Mouse (Mus musculus): ENCODE results near the gene Atg10. TPM values are rescaled to one million over a fixed set of nuclear protein-coding genes. Genes with fewer than 3 reads are reported as not detected.

The Atg10 gene
- polyA plus RNA-seq, 2 experiments = 0.94 to 2.8 TPM

DNA sequence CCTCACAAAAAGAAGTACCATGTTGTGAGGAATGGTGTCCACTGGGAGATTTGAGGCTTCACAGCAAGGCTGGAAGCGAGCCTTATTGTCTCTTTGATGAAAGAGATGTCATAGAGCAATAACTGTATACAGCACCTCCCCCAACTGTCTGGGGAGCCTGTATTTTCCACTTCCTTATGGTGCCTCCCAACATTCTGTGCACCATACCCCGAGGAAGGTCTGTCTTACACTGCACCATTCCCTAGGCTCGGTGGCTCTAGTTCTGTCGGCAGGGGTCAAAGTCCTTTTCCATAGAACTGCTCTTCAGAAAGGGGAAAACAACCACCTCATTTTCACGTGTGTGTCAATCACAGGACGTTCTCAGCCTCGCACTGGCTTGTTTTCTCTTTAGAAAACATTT lies 69.1 kb downstream of the Atg10 start:
- Histone ChIP-seq H3K4me2 (ENCODE audit: low read depth) (no peak overlapping the region), H3K27ac (no peak overlapping the region), H3K9ac (replicated peaks) (no peak overlapping the region), H3K36me3 (replicated peaks; ENCODE audit: control insufficient read depth, insufficient read depth, low read depth) (no peaks in the 10 kb centered on the region), H3K27me3 (ENCODE audit: control insufficient read depth, insufficient read depth, low read length) (no peaks in the 10 kb centered on the region), H3K4me1 (replicated peaks; ENCODE audit: control insufficient read depth in 2 of 2, insufficient read depth in 2 of 2, low read length in 1 of 2) (no peaks in the 10 kb centered on the region), H3K9me3 (ENCODE audit: control insufficient read depth, low read length) (no peaks in the 10 kb centered on the region), H3K4me3 (ENCODE audit: insufficient read depth in 1 of 2, low read depth in 2 of 2, low read length in 2 of 2) (no peak overlapping the region)
- DNase-seq (ENCODE audit: low read depth in 3 of 3, low spot score in 3 of 3) (no peak), ATAC-seq (ENCODE audit: insufficient read depth) (no peak)
- no peak for TF ChIP-seq EP300 (IDR thresholded peaks at IDR 0.05; ENCODE audit: low read depth)
- TF ChIP-seq CTCF (IDR thresholded peaks at IDR 0.05; ENCODE audit: low read depth) = no peak
- WGBS (ENCODE audit: insufficient replicate concordance) = 53% methylated on average over 7 of the region's 7 CpGs

DNA sequence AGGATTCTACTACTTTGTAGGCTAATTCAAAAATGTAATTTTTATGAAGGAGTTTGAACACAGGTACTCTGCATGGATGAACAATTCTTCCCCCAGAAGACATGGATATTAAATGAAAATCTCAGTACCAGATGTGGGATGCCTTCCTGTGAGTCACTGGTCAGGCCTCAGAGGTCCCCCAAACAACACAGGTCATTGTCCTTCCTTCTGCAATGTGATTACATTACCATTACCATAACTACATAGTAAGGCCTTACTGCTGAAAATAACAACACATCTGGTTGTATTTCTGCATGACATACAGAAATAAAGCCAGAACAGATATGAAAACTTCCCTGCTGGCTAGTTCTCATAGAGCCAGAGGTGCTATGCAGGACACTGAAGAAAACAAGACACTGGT lies 87.4 kb downstream of the Atg10 start:
- Histone ChIP-seq H3K27ac (no peak overlapping the region), H3K9me3 (ENCODE audit: control insufficient read depth, low read length) (no peaks in the 10 kb centered on the region), H3K4me1 (replicated peaks; ENCODE audit: control insufficient read depth in 2 of 2, insufficient read depth in 2 of 2, low read length in 1 of 2) (no peaks in the 10 kb centered on the region), H3K36me3 (replicated peaks; ENCODE audit: control insufficient read depth, insufficient read depth, low read depth) (no peaks in the 10 kb centered on the region), H3K27me3 (ENCODE audit: control insufficient read depth, insufficient read depth, low read length) (no peaks in the 10 kb centered on the region), H3K4me3 (ENCODE audit: insufficient read depth in 1 of 2, low read depth in 2 of 2, low read length in 2 of 2) (no peak overlapping the region), H3K4me2 (ENCODE audit: low read depth) (no peak overlapping the region), H3K9ac (replicated peaks) (no peak overlapping the region)
- DNase-seq (ENCODE audit: low read depth in 3 of 3, low spot score in 3 of 3) (no peak), ATAC-seq (ENCODE audit: insufficient read depth) (no peak)
- TF ChIP-seq CTCF (IDR thresholded peaks at IDR 0.05; ENCODE audit: low read depth) = no peak
- TF ChIP-seq EP300 (IDR thresholded peaks at IDR 0.05; ENCODE audit: low read depth) = no peak

DNA sequence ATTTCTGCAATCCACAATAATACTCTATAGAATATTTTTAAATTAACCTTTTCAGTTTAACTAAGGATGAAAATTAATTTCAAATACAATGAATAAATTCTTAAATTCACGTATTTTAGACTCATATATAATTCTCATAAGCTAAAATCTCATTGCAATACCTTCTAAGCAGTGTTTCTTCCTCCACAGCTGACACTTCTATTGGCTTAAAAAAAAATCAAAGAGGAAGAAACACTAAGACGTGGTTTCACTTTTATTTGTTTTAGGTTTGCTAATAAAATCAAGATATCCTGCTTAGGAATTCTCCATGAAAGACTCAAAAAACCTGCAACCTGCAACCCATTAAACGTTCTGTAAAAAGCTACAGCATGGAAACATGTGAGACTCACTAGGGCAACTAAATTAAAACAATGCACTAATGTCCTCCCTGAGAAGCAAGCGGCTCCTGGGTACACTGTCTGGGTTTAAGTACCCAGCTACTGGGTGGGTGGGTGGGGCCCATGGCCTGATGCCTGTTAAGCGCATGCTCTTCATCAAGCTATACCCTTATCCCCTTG lies 90.4 kb downstream of the Atg10 start:
- H3K36me3 ChIP-seq (replicated peaks; ENCODE audit: control insufficient read depth, insufficient read depth, low read depth) = no peaks in the 10 kb centered on the region
- H3K4me3 ChIP-seq (ENCODE audit: insufficient read depth in 1 of 2, low read depth in 2 of 2, low read length in 2 of 2) = no peak overlapping the region
- H3K27me3 ChIP-seq (ENCODE audit: control insufficient read depth, insufficient read depth, low read length) = no peaks in the 10 kb centered on the region
- no peaks in the 10 kb centered on the region for H3K9me3 ChIP-seq (ENCODE audit: control insufficient read depth, low read length)
- TF ChIP-seq CTCF (IDR thresholded peaks at IDR 0.05; ENCODE audit: low read depth) (no peak), EP300 (IDR thresholded peaks at IDR 0.05; ENCODE audit: low read depth) (no peak)
- no peak overlapping the region for H3K27ac ChIP-seq
- H3K4me2 ChIP-seq (ENCODE audit: low read depth) = no peak overlapping the region
- no peak for DNase-seq (ENCODE audit: low read depth in 3 of 3, low spot score in 3 of 3)
- H3K9ac ChIP-seq (replicated peaks) = no peak overlapping the region
- WGBS (ENCODE audit: insufficient replicate concordance) = 55% methylated on average over 5 of the region's 5 CpGs
- H3K4me1 ChIP-seq (replicated peaks; ENCODE audit: control insufficient read depth in 2 of 2, insufficient read depth in 2 of 2, low read length in 1 of 2) = no peaks in the 10 kb centered on the region
- no peak for ATAC-seq (ENCODE audit: insufficient read depth)

DNA sequence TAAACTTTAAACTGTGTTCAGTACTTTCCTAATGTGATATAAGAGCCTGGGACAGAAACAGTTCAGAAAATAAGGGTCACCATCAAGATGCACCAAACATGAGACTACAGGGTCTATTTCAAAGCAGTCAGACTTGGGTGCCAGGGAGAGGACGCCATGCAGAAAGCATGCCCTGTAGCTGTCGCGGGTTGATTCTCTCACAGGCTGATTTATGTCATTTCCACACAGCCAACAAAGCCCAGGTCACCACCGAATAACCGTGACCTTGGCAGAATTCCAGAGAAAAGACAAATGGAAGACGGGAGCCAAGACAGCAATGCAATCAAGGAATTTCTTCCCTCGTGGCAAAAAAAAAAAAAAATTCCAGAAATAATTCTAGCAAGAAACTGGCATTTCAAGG lies 94.7 kb downstream of the Atg10 start:
- Histone ChIP-seq H3K4me3 (ENCODE audit: insufficient read depth in 1 of 2, low read depth in 2 of 2, low read length in 2 of 2) (no peak overlapping the region), H3K27ac (no peak overlapping the region), H3K36me3 (replicated peaks; ENCODE audit: control insufficient read depth, insufficient read depth, low read depth) (no peaks in the 10 kb centered on the region), H3K9me3 (ENCODE audit: control insufficient read depth, low read length) (no peaks in the 10 kb centered on the region), H3K4me2 (ENCODE audit: low read depth) (no peak overlapping the region), H3K4me1 (replicated peaks; ENCODE audit: control insufficient read depth in 2 of 2, insufficient read depth in 2 of 2, low read length in 1 of 2) (no peaks in the 10 kb centered on the region), H3K9ac (replicated peaks) (no peak overlapping the region), H3K27me3 (ENCODE audit: control insufficient read depth, insufficient read depth, low read length) (no peaks in the 10 kb centered on the region)
- WGBS (ENCODE audit: insufficient replicate concordance) = 60% methylated on average over 7 of the region's 7 CpGs
- no peak for ATAC-seq (ENCODE audit: insufficient read depth)
- no peak for TF ChIP-seq EP300 (IDR thresholded peaks at IDR 0.05; ENCODE audit: low read depth)
- TF ChIP-seq CTCF (IDR thresholded peaks at IDR 0.05; ENCODE audit: low read depth) = no peak
- DNase-seq (ENCODE audit: low read depth in 3 of 3, low spot score in 3 of 3) = no peak

DNA sequence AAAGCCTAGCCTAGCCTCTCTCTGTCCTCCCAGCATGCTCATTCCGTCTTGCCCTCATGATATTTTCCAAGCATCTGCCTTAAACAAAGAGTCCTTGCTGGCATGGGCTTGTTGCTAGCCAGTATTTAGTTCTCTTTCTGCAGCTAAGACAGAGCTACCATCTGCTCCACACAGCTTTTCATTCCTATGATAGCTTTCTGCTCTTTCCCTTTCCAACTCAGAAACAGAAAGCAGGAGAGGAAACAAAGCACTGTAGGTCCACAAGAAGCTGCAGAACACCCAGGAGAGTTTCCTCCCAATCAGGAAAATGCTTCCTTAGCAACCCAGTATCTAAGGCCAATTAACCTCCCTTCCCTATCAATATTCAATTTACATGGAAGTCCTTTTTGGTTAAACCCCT lies 95.2 kb downstream of the Atg10 start:
- H3K4me3 ChIP-seq (ENCODE audit: insufficient read depth in 1 of 2, low read depth in 2 of 2, low read length in 2 of 2) = no peak overlapping the region
- H3K9ac ChIP-seq (replicated peaks) = no peak overlapping the region
- H3K36me3 ChIP-seq (replicated peaks; ENCODE audit: control insufficient read depth, insufficient read depth, low read depth) = no peaks in the 10 kb centered on the region
- no peaks in the 10 kb centered on the region for H3K4me1 ChIP-seq (replicated peaks; ENCODE audit: control insufficient read depth in 2 of 2, insufficient read depth in 2 of 2, low read length in 1 of 2)
- ATAC-seq (ENCODE audit: insufficient read depth) = no peak
- no peak for DNase-seq (ENCODE audit: low read depth in 3 of 3, low spot score in 3 of 3)
- 52% methylated on average over 1 of the region's 1 CpGs for WGBS (ENCODE audit: insufficient replicate concordance)
- TF ChIP-seq CTCF (IDR thresholded peaks at IDR 0.05; ENCODE audit: low read depth) = no peak
- no peak for TF ChIP-seq EP300 (IDR thresholded peaks at IDR 0.05; ENCODE audit: low read depth)
- no peak overlapping the region for H3K4me2 ChIP-seq (ENCODE audit: low read depth)
- H3K9me3 ChIP-seq (ENCODE audit: control insufficient read depth, low read length) = no peaks in the 10 kb centered on the region
- H3K27ac ChIP-seq = no peak overlapping the region
- H3K27me3 ChIP-seq (ENCODE audit: control insufficient read depth, insufficient read depth, low read length) = no peaks in the 10 kb centered on the region
